Mouse (Mus musculus) cortical plate, adult 2 months (tissue): ENCODE measurements at regions not wholly inside any gene's neighbourhood (a gene's known extent, or its start where the extent isn't known, plus 50 kb on each side); places are given as distances from the start of the nearest gene placed in this dataset.

Experiments
- H3K27ac ChIP-seq: fragments of 200-500 bp; 2 replicates; pipeline ENCODE4 v1.5.1; 2012; ENCODE audit warnings: low read length, control low read depth, inconsistent platforms; ENCODE audit not compliant: insufficient read depth
- H3K4me1 ChIP-seq: fragments of 200-500 bp; 2 replicates; pipeline ENCODE4 v1.6.1; 2011; ENCODE audit warnings: low read length; ENCODE audit not compliant: control insufficient read depth, insufficient read depth
- H3K4me3 ChIP-seq: fragments of 200-500 bp; 2 replicates; pipeline ENCODE4 v1.5.1; 2011; ENCODE audit warnings: mild to moderate bottlenecking, low read length, control low read depth; ENCODE audit not compliant: insufficient read depth
- CTCF ChIP-seq: fragments of 200-500 bp; IDR thresholded peaks from 2 replicates; pipeline ENCODE4 v1.5.1; 2011; ENCODE audit warnings: mild to moderate bottlenecking, control low read depth, low read length; ENCODE audit not compliant: insufficient read depth; ENCODE audit errors: extremely low read depth
- POLR2A ChIP-seq: fragments of 200-500 bp; IDR thresholded peaks from 2 replicates; pipeline ENCODE4 v1.6.1; 2011; ENCODE audit warnings: mild to moderate bottlenecking, low read length, control low read depth; ENCODE audit not compliant: insufficient read depth; ENCODE audit errors: extremely low read depth

DNA sequence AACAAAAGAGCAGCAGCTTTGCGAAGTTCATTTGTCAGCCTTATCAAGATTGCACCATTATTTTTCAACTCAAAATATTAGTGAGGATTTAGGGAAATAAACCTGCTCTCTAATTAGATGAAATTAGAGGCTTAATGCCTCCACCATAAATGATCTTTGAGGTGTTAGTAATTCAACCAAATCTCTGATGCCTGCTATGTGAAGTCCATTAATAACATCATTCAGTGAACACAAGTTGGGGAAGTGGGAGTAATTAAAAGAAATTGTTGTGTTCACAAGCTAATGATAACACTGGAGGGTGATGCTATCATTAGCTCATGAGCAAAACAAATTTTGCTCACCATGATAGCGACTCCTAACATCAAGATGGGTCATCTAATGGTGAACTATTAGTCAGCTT is 246.0 kb downstream of the Ttc6 start:
- TF ChIP-seq POLR2A, result no peak
- no peak for TF ChIP-seq CTCF
- Histone ChIP-seq H3K4me3 (no peak overlapping the region), H3K4me1 (no peaks in the 10 kb centered on the region), H3K27ac (no peak overlapping the region)

DNA sequence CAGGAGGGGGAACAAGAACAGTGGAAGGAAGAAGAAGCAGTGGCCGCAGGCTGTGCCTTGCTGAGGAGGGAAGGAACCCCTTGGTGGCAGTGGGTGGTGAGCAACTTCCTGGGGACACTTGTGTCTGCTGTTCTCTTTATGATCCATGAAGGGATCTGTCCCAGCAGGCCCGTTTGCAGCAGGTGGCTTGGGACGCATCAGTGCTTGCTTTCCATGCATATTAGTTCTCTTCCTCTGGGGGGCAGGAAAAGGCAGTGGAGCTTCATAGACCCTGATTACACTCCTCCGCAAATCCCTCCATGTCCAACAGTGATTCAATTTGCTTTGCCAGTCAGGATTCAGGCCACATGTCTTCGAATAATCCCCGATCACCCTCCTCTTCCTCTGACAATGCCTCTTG is 259.9 kb downstream of the Ttc6 start:
- Histone ChIP-seq H3K4me1 (no peaks in the 10 kb centered on the region), H3K27ac (no peak overlapping the region), H3K4me3 (no peak overlapping the region)
- TF ChIP-seq POLR2A (no peak), CTCF (no peak)

DNA sequence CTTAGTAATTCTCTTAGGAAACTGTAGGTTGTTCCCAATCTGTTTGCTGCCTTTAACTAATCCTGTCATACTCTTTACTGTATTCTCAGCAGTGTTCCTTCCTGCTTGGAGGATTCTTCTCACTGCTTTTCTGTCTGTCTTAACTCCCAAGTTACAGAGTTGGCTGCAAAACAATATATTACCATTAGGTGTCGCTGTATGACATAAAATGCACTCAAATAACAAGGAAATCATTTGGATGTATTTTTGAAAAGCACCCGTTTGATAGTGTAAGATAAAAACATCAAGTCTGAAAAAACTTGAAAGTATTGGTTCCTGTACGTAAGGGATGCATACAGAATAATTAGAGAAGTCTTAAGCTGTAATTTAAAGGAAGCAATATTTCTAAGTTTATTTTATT is 261.8 kb downstream of the Ttc6 start:
- Histone ChIP-seq H3K4me1 (no peaks in the 10 kb centered on the region), H3K4me3 (no peak overlapping the region), H3K27ac (no peak overlapping the region)
- TF ChIP-seq CTCF (0 out of 2 replicates have a peak, but pooled peaks have one; percentile 6), POLR2A (no peak)

- no peak overlapping the region for H3K27ac ChIP-seq
- H3K4me3 ChIP-seq, result no peak overlapping the region
- no peak for TF ChIP-seq CTCF
- no peak for TF ChIP-seq POLR2A
- H3K4me1 ChIP-seq, result no peaks in the 10 kb centered on the region; the same call in 1 of the 2 replicates
These were observed 278.9 kb downstream of the Ttc6 start for GRCm38 (mm10) chr12:57842813-57843212.

DNA sequence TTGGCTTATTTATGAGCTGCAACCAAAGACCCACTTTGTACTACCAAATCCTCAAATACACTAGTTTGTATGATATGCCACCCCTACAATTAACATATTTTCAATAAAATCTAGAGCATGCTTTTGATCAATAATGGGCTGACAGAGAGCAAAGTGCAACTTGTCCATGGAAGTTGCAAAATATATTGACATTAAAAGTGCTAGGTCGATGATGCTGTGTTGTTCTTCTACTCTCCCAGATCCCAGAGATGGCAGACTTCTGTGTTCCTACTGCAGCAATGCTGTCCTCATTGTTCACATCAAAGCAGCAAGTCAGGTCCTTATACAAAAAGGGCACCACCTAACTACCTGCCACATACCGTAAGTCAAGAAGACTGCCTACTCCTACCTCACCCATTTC is 307.1 kb downstream of the Ttc6 start:
- TF ChIP-seq CTCF (no peak), POLR2A (no peak)
- no peak overlapping the region for H3K4me3 ChIP-seq
- no peak overlapping the region for H3K27ac ChIP-seq
- H3K4me1 ChIP-seq, result no peaks in the 10 kb centered on the region

GRCm38 (mm10) chr12:57890783-57891478 is 320.6 kb upstream of the Sstr1 start:
- Histone ChIP-seq H3K27ac (no peak overlapping the region), H3K4me3 (no peak overlapping the region)

DNA sequence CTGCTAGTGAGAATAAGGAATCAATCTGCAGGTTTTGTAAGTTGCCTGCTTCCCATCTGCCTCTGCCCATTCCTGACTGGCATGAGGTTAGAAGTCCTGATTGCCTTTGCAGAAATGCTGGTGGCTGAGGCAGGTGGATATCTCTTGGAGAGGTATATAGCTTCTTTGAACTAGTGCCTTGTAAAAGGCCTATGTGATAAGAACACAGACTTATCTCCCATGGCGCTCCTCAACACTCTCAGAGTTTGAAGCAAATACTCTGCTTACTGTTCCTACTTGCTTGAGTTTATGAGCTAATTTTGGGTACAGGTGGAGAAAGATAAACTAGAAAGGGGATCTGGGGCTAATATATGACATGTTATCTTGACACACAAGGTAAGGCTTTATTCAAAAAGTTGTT is 320.0 kb upstream of the Sstr1 start:
- H3K27ac ChIP-seq, result no peak overlapping the region
- TF ChIP-seq CTCF (no peak), POLR2A (no peak)
- no peak overlapping the region for H3K4me3 ChIP-seq
- H3K4me1 ChIP-seq, result no peaks in the 10 kb centered on the region

More at GRCm38 (mm10) chr12:57890783-57891478, 320.6 kb upstream of the Sstr1 start:
- TF ChIP-seq POLR2A (no peak), CTCF (no peak)
- H3K4me1 ChIP-seq, result no peaks in the 10 kb centered on the region

GRCm38 (mm10) chr12:57897751-57898250 is 313.8 kb upstream of the Sstr1 start:
- Histone ChIP-seq H3K27ac (no peak overlapping the region), H3K4me3 (no peak overlapping the region), H3K4me1 (no peaks in the 10 kb centered on the region)
- TF ChIP-seq CTCF (no peak), POLR2A (no peak)

- Histone ChIP-seq H3K4me3 (no peak overlapping the region), H3K4me1 (no peaks in the 10 kb centered on the region), H3K27ac (no peak overlapping the region)
- TF ChIP-seq POLR2A, result no peak
- no peak for TF ChIP-seq CTCF
These were observed 306.9 kb upstream of the Sstr1 start for GRCm38 (mm10) chr12:57904658-57905057.

DNA sequence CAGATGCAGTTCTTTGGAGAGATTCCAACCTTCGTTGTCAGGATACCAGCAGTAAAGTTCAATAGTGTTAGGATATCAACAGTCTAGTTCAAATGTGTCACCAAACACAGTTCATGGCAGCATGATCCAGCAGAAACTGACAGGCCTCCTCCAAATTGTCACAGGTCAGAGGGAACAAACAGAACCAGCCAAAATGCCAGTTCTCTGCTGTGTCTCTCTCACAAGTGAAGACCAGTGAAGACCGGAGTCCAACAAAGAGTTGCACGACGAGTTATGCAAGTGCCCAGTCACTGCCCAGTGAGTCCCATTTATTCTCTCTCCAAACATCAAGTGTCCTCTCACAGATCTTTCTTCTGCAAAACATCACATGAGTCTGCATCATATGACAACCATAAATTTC is 293.4 kb upstream of the Sstr1 start:
- H3K4me1 ChIP-seq, result no peaks in the 10 kb centered on the region
- H3K4me3 ChIP-seq, result no peak overlapping the region
- no peak overlapping the region for H3K27ac ChIP-seq
- TF ChIP-seq CTCF, result no peak
- no peak for TF ChIP-seq POLR2A

- H3K4me3 ChIP-seq, result no peak overlapping the region
- no peak overlapping the region for H3K27ac ChIP-seq
- no peak for TF ChIP-seq POLR2A
- no peak for TF ChIP-seq CTCF
- no peaks in the 10 kb centered on the region for H3K4me1 ChIP-seq
These were observed 289.5 kb upstream of the Sstr1 start for GRCm38 (mm10) chr12:57922031-57922430.
